Mouse (Mus musculus) left cerebral cortex, adult 8-10 months (tissue): ENCODE measurements at regions not wholly inside any gene's neighbourhood (a gene's known extent, or its start where the extent isn't known, plus 50 kb on each side); places are given as distances from the start of the nearest gene placed in this dataset.
"Not testable (repeated sequence)": the region's sequence is repeated elsewhere in the genome, so short reads cannot be mapped to it uniquely, and the experiment has no call there.

Source experiments
- DNase-seq, 2 experiments: peaks; one replicate each; pipeline ENCODE4 v3.0.0; 2022; ENCODE audit warnings: low spot score in 2 of 2

GRCm38 (mm10) chr15:43782126-43782632, 3648.0 kb downstream of the 9330182O14Rik start:
- DNase-seq, result not testable (repeated sequence)

- DNase-seq, result no peak
Measured at GRCm38 (mm10) chr15:43784171-43784570, 3650.0 kb downstream of the 9330182O14Rik start.

GRCm38 (mm10) chr15:43803342-43803741, 3669.2 kb downstream of the 9330182O14Rik start:
- no peak for DNase-seq
